Mouse (Mus musculus) megakaryocyte-erythroid progenitor cell, adult 5-6 weeks (primary cell): ENCODE measurements around the gene Mapk8ip2. TPM values are rescaled to one million over a fixed set of nuclear protein-coding genes. Genes with fewer than 3 reads are reported as not detected.

Source experiments
- ATAC-seq: replicated peaks from 2 replicates; pipeline ENCODE4 v1.8.0; 2016; ENCODE audit warnings: mild to moderate bottlenecking, inconsistent platforms; ENCODE audit not compliant: severe bottlenecking, poor library complexity, low FRiP score, low TSS enrichment
- total RNA-seq, 2 experiments: library from RNA; stranded (forward) in 1 of 2; stranded (reverse) in 1 of 2; fragments of 200-1000, 215-1000 nt in 1 of 2; fragments of >200 nt in 1 of 2; fragmentation: Nextera tagmentation in 1 of 2; gene quantifications; 2 replicates each; pipeline ENCODE4 v1.2.3; 2014 to 2017

Gene Mapk8ip2
- total RNA-seq, 2 experiments from 2014 or later, result not detected

DNA sequence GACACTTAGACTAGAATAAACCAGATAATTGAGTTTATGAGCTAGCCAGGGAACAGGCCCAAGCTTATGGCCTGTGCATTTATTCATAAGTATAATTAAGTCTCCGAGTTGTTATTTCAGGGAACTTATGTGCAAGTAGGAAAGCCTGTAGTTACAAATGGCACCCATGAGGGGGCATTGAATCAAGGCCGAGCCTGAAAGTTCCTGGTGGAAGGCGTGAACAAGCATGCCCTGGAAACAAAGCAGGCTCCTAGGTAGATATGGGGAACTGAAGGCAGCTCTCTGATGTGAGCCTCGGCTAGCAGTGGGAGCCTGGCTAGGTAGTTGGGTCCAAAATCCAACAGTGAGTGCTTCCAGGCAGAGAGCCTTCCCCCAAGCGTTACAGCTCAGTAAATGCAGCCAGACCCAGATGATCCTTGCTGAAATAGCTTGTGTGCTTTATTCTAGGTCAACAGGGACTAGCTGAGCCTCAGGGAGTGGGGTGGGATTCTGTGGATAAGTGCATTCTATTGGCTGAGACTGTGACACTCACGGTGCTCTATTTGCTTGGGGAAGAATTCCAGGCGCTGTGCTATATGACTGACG is 11.1 kb upstream of the Mapk8ip2 start:
- peak; percentile 37; the same call in 1 of the 2 replicates for ATAC-seq

DNA sequence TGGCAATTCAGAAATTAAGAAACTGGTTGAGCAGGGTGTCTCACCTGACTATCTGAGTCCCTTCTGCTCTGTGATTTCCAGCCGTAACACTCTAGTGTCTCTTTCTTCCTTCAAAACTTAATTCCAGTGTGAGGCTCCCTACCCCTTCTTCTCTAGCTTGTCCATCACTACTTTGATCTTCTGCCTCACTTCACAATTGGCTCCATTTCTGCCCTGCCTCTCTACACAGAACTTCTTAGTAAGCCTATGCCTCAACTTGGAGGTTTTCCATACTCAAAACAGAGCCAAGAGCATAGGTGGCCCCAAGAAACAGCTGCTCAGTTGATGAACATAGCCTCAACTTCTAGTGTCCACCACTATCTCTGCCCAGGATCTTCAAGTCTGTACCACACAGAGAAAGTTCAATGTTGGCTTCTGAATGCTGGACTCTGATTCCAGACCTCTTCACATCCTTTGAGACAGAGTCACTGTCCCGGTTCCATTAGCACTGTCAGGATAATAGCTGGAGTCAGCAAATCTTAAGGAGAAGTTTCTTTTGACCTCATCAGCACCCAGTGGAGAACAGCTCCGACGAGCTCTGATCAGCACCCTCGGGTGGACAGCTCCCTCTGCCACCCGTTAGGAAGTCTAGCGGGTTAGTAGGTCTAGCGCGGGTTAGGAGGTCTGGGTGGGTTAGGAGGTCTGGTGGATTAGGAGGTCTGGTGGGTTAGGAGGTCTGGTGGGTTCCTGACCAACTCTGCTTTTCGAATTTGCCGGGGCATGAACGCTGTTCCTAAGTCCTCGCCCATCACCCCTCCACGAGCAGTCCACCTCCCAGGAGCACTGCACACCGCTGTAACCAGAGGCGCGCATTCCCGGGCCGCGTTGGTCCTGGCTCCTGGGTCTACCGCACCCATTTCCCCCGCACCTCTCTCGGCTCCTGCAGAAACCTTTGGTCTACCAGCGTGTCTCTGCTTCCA is 528 bp upstream of the Mapk8ip2 start:
- ATAC-seq, result peak; percentile 94

DNA sequence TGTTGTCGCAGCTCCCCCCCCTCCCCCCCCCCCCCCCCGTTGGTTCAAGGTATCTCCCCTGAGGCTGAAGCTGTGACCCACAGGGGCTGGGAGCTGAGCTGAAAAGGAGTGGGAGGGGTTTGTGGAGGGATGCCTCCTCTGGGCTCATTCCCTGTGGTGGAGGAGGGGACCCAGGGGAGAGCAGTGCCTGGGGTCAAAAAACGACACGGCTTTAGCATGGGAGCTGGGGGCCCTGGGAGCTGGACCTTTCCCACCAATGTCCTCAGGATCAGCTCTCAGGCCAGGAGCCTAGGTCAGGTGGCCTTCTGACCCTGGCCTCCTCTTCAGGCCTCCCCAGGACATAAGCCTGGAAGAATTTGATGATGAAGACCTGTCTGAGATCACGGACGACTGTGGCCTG is 1.1 kb downstream of the Mapk8ip2 start:
- no peak for ATAC-seq

DNA sequence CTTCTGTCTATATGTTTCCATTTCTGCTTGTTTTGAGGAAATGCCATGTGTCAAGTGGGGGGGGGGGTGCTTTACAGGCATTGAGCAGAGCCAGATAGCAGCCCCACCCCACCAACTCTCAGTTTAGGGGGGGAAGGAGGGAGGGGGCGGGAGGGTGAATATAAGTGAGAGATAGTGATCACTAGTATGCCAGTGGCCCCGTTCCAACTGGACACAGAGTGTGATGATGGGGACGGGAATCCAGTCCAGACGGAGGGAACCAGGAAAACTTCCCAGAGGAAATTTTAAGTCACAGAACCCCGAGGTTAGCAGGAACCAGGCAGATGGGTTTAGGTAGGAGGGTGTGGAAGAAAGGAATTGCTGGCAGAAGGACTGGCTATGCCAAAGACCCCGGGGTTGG is 1.9 kb downstream of the Mapk8ip2 start:
- no peak for ATAC-seq

DNA sequence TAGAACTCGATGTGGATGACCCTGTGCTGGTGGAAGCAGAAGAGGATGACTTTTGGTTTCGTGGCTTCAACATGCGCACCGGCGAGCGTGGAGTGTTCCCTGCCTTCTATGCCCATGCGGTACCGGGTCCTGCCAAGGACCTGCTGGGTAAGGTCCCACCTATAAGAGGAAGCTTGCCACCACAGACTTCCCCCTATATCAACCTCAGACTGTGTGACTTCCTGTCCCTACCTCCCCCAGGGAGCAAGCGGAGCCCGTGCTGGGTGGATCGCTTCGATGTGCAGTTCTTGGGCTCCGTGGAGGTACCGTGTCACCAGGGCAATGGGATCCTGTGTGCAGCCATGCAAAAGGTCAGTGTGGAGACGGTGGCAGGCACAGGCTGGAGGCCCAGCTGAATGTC is 5.2 kb downstream of the Mapk8ip2 start:
- ATAC-seq, result no peak

DNA sequence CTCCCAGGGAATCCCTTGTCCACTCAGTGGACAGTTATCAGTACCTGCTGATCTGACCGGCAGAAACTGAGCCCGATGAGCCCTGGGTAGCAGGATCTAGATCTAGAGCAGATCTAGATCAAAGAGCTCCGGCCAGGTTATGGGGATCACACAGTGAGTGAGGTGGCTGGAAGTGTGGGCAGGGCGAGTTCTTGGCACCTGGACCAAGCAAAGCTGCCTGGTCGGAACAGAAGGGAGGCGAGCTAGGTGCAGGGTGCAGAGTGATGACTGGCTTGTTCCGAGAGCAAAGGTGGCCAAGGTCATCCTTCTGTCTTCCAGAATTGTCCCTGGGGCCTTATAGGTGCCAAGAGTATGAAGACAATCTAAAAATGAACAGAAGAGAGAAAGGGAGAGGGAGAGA is 6.1 kb downstream of the Mapk8ip2 start:
- ATAC-seq, result no peak

DNA sequence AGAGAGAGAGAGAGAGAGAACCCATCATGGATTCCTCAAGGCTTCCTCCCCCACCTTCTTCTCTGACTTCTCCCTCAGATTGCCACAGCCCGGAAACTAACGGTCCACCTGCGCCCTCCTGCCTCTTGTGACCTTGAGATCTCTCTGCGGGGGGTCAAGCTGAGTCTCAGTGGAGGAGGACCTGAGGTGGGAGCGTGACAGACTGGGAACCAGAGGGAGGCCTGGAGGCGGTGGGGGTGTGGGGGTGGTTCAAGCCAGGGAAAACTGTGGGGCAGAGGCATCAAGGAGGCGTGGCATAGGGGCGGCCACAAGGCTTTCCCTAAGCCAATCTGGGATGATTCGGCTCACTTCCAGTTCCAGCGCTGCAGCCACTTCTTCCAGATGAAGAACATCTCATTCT is 6.6 kb downstream of the Mapk8ip2 start:
- no peak for ATAC-seq

DNA sequence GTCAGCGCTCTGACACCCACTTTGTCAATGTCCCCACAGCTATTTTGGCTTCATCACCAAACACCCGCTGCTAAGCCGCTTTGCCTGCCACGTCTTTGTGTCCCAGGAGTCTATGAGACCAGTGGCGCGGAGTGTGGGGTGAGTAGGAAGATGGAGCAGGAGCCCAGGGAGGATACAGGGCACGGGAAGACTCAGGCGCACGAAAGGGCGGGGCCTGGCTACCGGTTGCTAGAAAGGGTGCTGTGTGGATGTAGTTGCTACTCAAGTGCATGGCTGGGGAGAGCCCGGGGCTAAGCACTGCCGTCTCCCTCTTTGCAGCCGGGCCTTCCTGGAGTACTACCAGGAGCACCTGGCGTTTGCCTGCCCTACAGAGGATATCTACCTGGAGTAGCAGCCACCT is 7.6 kb downstream of the Mapk8ip2 start:
- ATAC-seq, result no peak

DNA sequence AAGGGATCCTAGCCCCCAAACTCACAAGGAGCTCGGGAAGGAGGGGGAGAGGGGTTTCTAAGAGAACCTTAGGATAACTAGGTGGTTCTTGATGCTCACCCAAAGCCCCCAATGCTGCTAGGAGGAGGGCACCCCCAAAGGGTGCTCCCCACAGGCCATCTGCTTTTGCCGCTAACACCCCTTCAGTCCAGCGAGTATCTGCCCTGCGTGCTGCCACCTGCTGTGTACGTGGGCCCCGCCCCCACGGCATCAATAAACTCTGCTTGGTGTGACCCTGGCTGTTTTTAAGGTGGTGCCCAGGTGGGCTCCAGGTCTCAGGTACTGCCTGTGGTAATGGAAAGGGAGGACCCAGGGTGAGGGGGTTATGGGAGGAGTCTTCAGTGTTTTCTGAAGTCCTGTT is 8.5 kb downstream of the Mapk8ip2 start:
- ATAC-seq, result no peak

DNA sequence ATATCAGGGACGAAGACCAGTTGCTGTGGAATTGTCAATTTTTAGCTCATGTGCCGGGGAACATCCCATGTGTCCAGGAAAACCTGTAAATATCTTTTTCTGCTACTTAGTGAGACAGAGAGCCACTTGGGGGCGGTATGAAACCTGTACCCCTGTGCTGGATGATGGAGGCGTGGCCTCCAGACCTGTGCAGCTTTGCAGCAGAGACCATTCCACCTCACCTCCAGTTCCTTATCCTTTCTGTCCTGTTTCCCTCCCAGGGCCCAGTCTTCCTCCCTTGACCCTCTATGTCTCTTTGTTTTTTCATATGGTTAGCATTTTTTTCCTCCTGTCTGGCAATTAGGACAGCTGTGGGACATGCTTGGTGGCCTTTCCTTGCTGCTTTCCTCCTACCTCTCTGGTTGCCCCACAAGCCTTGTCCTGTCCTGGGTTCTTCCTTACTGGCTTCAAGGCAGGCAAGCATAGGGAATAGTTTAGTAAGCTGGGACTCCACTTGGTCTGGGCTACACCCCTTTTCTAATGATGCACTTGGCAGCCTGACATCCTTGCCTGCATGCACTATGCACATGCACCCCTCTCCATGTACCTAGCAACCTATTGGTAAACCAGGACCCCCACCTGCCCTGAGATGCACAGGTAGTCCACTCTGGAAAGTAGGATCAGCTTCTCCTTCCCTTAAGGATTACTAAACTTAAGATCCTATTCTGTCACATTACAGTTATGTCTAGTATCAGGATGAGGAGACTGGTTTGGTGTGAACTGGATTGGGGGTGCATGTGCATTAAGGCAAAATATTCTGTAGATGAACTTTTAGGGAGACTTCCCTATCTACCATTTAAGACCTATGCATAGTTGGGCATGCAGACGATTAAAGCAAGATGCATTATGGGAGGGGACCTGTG is 9.9 kb downstream of the Mapk8ip2 start:
- ATAC-seq, result peak; percentile 46; the same call in 1 of the 2 replicates

DNA sequence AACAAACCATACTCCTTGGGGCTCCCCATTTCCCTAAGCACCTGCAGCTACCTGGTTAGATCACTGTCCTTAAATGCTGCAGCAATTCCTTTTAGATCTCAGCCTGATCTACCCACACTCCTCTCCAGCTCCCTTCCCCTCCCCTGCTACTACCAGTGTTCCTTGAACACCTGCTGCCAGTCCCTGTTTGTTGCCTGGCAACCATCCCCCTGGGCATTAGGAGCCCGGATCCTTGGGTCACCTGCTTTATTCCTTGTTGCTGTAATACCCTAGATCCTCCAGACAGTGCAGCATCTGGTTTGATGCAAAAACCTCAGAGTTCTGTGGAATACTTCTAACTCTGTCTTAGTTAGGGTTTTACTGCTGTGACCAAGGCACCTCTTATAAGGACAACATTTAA is 11.3 kb downstream of the Mapk8ip2 start:
- no peak for ATAC-seq

DNA sequence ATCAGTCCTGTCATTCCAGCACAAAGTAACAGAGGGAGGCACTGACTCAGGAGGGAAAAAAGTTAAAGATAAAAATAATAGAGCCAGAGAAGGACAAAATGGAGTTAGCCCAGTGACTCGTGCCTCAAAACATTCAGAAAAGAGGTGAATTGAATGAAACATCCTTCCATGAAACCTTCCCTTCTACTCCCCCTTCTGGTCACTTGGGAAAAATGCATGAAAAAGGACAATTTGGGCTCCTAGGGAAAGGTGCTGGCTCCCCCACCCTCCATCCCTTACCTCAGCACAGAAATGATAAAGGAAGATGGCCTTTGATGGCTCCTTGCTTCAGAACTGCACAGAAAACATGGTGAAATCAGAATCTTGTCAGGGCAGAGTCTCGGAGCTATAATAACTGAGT is 14.9 kb downstream of the Mapk8ip2 start:
- ATAC-seq, result peak; percentile 72; the same call in 1 of the 2 replicates

DNA sequence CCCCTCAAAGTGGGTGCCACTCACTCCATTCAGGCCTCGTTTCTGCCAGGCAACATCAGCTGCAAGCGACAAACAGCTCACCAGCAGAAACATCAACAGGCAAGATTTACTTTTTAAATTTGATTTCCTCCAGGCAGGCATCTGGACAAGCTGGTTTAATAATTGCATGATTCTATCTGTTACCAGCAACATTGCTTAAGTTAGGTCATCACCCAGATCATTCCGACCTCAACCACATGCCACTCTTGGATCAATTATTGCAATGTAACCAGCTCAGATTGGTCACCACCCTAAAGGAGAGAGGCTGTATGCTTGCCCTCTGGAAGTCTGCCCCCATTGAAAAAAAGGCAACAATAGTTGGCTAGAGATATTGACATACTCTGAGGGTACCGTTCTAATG is 17.8 kb downstream of the Mapk8ip2 start:
- ATAC-seq, result no peak

DNA sequence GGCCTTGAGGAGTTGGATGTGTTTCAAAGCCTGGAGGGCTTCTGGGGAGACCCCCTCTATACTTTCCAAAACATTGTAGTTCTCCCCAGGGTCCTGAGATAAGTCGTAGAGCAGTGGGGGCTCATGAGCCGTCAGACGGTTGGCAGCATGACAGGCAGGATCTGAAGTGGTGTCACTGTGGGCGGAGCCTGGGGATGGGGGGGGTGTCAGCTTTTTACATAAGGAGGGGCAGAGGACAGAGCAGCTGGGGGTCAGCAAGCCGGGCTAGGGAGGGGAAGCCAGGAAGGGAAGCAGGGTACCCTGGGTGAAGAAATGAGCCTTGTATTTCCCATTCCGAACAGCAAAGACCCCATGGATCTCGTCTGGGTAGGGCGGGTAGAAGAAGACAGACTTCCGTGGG is 19.7 kb downstream of the Mapk8ip2 start:
- ATAC-seq, result no peak

DNA sequence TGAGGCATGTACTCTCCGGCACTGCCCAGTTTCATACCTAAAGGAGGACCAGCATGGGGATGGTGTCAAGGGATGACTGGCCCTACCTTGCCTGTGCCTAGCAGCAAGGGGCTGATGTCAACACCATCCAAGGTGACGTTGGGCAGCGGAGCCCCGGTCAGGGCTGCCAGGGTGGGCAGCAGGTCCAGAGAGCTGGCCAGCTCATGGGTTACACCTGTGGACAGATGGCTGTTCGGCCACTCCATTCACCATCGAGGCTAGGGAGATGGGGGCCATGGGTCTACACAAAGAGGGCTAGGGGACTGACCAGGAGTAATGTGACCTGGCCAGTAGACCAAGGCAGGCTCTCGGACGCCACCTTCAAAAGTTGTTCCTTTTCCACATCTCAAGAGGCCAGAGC is 20.2 kb downstream of the Mapk8ip2 start:
- ATAC-seq, result no peak

DNA sequence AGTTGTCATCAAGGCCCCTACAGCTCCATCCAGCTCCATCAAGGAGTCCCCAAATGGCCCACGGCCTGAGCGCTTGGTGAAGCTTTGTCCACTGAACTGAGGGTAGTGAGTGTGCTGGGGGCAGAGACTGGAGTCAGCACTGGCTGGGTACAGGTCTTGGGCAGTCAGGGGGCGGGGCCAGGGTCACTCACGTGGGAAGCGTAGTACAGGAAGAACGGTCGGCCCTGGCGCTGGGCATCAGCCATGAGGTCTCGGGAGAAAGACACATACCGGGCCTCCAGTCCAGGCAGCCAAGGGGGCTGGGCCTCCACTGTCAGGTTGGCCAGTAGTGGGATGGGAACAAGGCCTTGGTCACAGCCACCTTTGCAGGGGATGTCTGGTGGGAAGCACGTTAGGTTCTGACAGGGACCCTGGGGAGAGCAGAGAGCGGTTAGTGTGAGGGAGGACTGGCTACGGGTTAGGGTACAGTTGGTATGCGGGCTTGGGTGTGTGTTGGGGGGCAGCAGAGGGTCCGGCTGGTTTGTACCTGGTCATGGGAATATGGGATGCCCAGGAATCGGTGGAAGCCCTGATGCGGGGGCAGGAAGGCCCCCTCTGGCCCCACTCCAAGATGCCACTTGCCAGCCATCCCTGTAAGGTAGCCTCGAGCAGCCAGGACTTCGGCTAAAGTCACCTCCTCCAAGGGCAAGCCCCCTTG is 21.0 kb downstream of the Mapk8ip2 start:
- no peak for ATAC-seq

DNA sequence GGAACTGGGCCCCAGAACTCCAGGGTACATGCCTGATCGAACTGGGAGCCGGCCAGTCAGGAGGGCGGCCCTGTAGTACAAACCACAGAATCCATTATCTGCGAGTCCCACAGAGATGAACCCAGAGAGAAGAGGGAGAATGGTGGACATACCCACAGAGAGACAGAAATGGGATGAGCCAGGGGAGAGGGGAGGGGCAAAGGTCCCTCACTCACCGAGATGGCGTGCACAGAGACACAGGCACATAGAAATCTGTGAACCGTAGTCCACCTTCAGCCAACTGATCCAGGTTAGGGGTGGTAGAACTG is 21.5 kb downstream of the Mapk8ip2 start:
- ATAC-seq, result 0 out of 2 replicates have a peak, but pooled peaks have one; percentile 9

DNA sequence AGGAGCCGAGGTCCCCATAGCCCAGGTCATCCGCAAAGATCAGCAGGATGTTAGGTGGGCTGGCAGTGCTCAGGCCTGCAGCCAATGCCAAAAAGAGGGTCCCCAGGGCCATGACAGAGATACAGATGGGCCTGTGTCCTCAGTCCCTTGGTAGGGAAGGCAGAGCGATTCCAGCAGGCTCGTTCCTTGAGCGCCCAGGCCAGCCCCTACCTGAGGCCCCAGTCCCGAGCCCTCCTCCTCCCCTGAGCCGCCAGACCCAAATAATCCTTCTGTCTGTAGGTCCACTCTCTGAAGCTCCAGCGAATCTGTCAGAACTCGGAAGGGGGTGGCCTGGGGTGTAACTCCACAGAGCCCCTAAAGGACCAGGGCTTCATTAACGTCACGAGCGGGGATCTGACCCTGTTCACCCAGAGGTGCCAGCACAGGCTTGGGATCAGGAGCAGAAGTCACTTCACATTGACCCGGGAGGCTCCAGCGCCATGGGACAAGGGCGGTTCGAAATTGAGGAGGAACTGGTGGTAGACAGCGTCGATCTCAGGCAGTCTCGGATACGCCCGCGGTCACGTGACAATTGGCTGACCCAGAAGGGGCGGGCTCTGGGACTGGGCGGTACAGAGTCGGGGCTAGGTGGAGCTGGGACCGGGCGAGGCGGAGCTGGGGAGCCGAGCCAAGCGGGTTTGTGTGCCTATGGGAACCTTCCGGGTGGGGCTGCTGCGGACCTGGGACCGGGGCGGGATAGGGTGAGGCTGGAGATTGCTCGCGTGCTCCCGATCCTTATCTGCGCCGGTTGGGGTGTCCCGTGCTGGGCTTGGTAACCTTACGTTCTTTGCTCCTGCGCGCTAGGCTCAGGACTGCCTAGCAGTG is 22.1 kb downstream of the Mapk8ip2 start:
- peak; percentile 95 for ATAC-seq

DNA sequence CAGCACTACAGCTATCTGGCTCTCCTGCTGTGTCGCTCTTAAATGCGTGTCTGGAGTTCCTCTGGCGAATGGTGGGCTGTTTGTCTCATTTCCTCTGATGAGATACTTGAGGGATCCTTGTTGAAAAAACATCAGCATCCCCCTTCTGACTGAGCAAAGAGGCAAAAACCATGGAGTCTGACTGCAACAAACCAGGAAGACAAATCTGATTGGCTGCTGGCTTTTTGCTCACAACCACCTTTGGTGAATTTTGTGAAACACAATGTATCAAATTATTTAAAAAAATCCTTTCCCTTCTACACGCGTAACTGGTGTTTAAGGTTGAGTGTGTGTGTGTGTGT is 22.7 kb downstream of the Mapk8ip2 start:
- peak; percentile 32; the same call in 1 of the 2 replicates for ATAC-seq
